Mouse (Mus musculus) C2C12 (cell line): Measurements from ENCODE around the gene Lasp1.

Source experiments
- CEBPB ChIP-seq: IDR thresholded peaks from one replicate; pipeline ENCODE4 v1.6.1; 2011; ENCODE audit warnings: low read depth, mild to moderate bottlenecking, control low read depth, moderate library complexity
- CTCF ChIP-seq: IDR thresholded peaks from one replicate; pipeline ENCODE4 v1.5.1; 2011; ENCODE audit not compliant: control insufficient read depth, insufficient read depth, insufficient read length

- TF ChIP-seq CTCF (no peak), CEBPB (no peak)
Observed at GRCm38 (mm10) chr11:97883542-97883917, 84.7 kb downstream of the Lasp1 start.
